Mouse (Mus musculus) E14TG2a.4 (cell line): ENCODE data around the gene Exoc3.
A peak's percentile ranks its signal among the peaks of the same experiment; 100 is the strongest.

Source experiments
- H3K27me3 ChIP-seq: 2 replicates; pipeline ENCODE4 v1.6.1; 2014; ENCODE audit warnings: low read length, control low read depth; ENCODE audit not compliant: insufficient read depth
- H3K36me3 ChIP-seq: 2 replicates; pipeline ENCODE4 v1.6.1; 2014; ENCODE audit warnings: low read length, control low read depth; ENCODE audit not compliant: insufficient read depth
- H3K4me1 ChIP-seq: replicated peaks from 2 replicates; pipeline ENCODE4 v1.6.1; 2014; ENCODE audit warnings: low read depth, low read length, control low read depth
- H3K4me3 ChIP-seq: replicated peaks from 2 replicates; pipeline ENCODE4 v1.5.1; 2014; ENCODE audit warnings: mild to moderate bottlenecking, low read length
- H3K9me3 ChIP-seq: 2 replicates; pipeline ENCODE4 v1.6.1; 2014; ENCODE audit warnings: low read length, control low read depth
- CTCF ChIP-seq: conservative IDR thresholded peaks from 2 replicates; pipeline ENCODE4 v1.5.1; 2014; ENCODE audit warnings: low read length
- NANOG ChIP-seq: IDR thresholded peaks from 2 replicates; pipeline ENCODE4 v1.6.1; 2014; ENCODE audit warnings: borderline replicate concordance, low read length, mixed read lengths
- POU5F1 ChIP-seq: IDR thresholded peaks from 2 replicates; pipeline ENCODE4 v1.6.1; 2014; ENCODE audit warnings: low read length, borderline replicate concordance

Exoc3 gene

DNA sequence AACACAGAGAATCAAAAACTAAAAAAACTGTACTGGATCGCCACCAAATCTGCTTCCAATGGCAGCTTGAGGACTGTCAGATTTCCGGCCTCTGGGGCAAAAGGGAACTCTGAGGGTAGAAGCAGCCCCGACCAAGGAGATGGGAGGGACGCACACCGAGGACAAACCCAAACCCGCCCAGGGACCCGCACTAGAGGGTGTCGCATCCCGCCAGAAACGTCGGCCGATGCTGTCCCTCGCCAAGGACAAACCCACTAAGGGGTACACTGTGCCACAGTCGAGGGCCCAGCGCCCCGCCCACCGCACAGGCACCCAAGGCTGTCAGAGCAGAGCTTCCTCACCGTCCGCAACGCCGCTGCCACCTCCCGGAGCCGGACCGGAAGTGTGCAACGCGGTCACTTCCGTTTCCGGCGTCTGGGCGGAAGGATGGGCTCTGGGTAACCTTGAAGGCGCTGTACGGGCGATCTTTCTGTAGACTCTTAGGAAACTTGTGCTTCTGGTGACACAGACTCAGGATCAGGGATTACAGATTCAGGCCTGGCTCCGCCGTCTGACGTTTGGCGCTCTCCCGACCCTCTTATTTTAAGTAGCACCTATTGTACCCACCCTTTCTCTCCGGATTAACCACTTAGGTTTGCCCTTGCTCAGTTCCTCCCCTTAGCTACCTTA, at the start of gene Exoc3:
Exoc3 (minus strand) TSS at position 416 of the 669 bp plus-strand sequence.
- Histone ChIP-seq H3K4me3 (peak within 1 kb of the TSS; percentile 88), H3K27me3 (peaks cover 4% of the 10 kb centered on the region; the same call in 1 of the 2 replicates), H3K4me1 (peaks cover 16% of the 10 kb centered on the region), H3K36me3 (peaks cover 12% of the 10 kb centered on the region), H3K9me3 (no peaks in the 10 kb centered on the region)
- TF ChIP-seq NANOG (no peak), CTCF (no peak), POU5F1 (no peak)

DNA sequence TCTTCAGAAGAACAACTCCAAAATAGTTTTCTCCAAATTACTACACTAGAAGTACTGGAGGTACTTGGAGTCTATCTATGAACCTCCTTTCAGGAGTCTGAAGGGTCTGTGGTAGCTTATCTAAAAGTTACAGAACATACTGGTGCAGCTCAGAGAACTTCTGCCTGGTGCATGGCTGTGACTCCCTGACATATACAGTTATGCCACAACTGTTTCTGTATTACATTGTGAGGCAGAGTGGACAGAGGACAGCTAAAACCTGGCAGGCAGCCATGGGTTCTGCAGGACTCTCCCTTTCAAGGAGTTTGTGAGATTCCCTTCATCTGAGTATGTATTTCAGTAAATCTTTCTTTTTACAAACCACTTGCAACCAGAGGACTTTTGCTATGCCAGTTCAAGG, 38.0 kb upstream of the Exoc3 start:
- TF ChIP-seq POU5F1, result no peak
- no peak for TF ChIP-seq CTCF
- no peak for TF ChIP-seq NANOG
- Histone ChIP-seq H3K4me1 (peaks cover 7% of the 10 kb centered on the region), H3K36me3 (no peaks in the 10 kb centered on the region)

DNA sequence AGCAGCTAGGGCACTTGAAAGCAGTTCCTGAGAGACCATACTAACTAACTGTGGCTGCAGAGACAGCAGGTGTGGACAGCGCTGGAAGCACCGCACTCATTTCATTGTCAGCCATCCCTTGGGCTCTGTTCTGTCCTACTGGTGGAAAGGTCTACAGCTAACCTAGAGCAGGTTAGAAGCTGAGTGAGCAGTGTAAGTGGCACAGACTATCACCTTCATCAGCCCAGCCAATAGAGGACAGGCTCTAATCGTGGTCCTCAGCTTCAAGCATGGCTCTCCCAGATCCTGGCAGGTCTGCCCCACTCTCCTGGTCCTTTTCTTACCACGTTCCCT, 37.3 kb upstream of the Exoc3 start:
- Histone ChIP-seq H3K4me1 (peaks cover 7% of the 10 kb centered on the region), H3K9me3 (no peaks in the 10 kb centered on the region), H3K27me3 (peaks cover 7% of the 10 kb centered on the region), H3K36me3 (no peaks in the 10 kb centered on the region), H3K4me3 (no peak overlapping the region)
- TF ChIP-seq NANOG (no peak), CTCF (no peak), POU5F1 (no peak)

More for the DNA sequence above, 38.0 kb upstream of the Exoc3 start:
- H3K4me3 ChIP-seq, result no peak overlapping the region
- H3K9me3 ChIP-seq, result no peaks in the 10 kb centered on the region
- peaks cover 7% of the 10 kb centered on the region for H3K27me3 ChIP-seq

DNA sequence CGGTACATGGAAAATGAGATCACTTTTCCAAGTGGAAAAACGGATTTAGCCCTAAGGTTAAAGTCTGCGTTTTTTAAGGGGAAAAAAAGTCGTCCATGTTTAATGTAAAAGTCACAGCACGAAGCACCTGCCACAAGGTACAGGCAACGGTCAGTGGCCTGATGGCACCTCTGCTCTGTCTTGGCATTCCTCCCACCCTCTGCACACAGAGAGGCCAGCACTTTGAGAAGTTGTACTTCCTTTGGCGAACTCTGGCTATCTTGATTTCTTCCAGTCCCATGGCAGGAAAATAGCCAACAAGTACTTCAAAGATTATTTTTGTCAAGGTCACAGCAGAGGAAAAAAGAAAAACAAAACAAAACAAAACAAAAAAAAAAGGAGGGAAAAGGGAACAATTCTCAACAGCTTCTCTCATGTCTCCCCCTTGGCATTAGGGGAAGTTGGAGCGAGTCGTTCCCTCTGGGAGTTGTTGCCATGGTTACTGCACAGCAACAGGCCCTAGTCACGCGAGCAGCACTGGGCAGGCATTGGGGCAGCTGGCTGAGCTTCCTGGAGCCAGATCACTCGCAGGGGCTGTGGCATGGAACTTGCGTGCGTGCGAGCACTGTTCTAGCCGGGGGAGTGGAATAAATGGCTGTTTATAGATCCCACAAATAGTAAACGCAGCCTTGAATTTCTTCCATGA, 36.8 kb upstream of the Exoc3 start:
- TF ChIP-seq CTCF (no peak), NANOG (no peak), POU5F1 (no peak)
- peaks cover 7% of the 10 kb centered on the region for H3K27me3 ChIP-seq
- no peaks in the 10 kb centered on the region for H3K9me3 ChIP-seq
- no peak overlapping the region for H3K4me3 ChIP-seq
- H3K4me1 ChIP-seq, result peaks cover 7% of the 10 kb centered on the region
- no peaks in the 10 kb centered on the region for H3K36me3 ChIP-seq

DNA sequence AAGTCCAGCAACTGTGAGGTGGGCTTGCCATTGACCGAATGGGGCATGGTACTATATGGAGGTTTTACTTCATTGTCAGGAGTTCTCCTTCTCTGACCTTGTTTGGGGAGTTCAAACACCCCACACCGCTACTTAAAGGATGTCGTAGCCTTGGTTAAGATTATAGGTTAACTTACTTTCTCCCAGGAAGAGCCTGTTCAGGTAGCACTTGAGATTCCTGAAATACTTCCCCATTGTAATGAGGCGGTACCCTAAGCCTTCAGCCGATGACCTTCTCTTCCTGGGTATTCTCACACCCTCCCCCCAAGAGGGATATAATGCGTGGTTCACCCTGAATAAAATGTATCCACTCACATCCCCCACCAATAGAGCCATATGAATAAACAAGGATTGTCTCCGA, 29.0 kb upstream of the Exoc3 start:
- TF ChIP-seq POU5F1 (no peak), NANOG (no peak), CTCF (no peak)
- Histone ChIP-seq H3K27me3 (0 out of 2 replicates have a peak, but pooled peaks cover 4% of the 10 kb centered on the region), H3K36me3 (no peaks in the 10 kb centered on the region), H3K4me3 (no peak overlapping the region), H3K9me3 (no peaks in the 10 kb centered on the region), H3K4me1 (no peaks in the 10 kb centered on the region)

DNA sequence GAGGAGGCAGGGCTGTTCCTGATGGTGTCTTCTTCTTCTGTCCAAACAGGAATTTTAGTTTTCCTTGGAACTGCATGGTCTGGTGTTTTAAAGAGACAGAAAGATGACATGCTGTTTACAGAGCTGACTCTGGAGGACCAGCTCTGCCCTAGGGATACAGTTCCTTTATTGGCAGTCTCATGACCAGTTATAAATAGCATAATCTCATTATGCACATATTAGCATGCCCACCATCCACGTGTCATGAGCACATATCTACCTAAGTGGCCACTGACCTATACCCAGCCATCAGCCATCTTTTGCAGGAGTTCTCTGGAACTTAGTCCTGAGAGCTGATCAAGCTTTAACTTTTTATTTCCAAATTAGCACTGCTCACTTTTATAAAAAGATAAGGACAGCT, 12.1 kb upstream of the Exoc3 start:
- TF ChIP-seq NANOG, result no peak
- no peak for TF ChIP-seq CTCF
- TF ChIP-seq POU5F1, result no peak
- Histone ChIP-seq H3K9me3 (no peaks in the 10 kb centered on the region), H3K4me3 (no peak overlapping the region), H3K27me3 (peaks cover 11% of the 10 kb centered on the region), H3K36me3 (no peaks in the 10 kb centered on the region), H3K4me1 (no peaks in the 10 kb centered on the region)

DNA sequence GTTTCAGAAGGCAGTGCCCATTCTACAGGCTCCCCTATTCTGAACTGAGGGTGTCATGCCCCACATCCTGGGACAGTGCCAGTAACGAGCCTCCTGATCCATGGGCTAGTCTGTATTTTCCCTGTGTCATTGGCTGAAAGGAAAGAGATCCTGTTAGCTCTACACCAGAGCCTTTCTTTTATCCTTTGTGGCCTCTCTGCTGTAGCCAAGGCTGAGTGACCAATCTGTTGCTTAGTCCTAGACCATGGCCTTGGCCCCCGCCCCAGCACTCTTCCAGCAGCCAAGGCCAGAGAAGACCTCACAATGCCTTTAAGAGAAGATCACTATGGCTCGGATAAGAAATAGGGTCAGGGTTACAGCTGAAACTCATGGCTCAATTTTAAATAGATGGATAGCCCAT, 9.9 kb upstream of the Exoc3 start:
- no peaks in the 10 kb centered on the region for H3K4me1 ChIP-seq
- TF ChIP-seq NANOG (no peak), CTCF (no peak), POU5F1 (no peak)
- no peak overlapping the region for H3K4me3 ChIP-seq
- no peaks in the 10 kb centered on the region for H3K9me3 ChIP-seq
- H3K27me3 ChIP-seq, result peaks cover 11% of the 10 kb centered on the region
- no peaks in the 10 kb centered on the region for H3K36me3 ChIP-seq

DNA sequence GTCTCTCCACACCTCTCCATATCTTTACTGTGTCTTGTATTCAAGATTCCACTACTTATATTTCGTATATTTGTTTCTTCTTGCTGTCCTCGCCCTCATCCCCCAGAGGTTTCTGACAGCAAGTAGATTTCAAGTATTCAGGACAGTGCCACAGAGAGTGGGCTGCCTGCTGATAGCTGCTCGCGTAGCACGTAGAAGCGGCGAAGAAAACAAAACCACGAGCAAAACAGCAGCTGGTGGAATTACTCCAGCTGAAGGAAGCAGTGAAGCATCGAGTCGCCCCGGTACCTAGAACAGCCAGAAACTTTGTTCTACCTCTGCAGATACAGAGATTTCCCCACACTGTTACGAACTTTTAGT, 434 bp upstream of the Exoc3 start:
- TF ChIP-seq POU5F1, result no peak
- no peak for TF ChIP-seq NANOG
- Histone ChIP-seq H3K36me3 (peaks cover 8% of the 10 kb centered on the region), H3K27me3 (peaks cover 4% of the 10 kb centered on the region; the same call in 1 of the 2 replicates), H3K9me3 (no peaks in the 10 kb centered on the region), H3K4me1 (peaks cover 16% of the 10 kb centered on the region), H3K4me3 (peak overlapping the region; percentile 88)
